Mouse (Mus musculus) CH12.LX (cell line): ENCODE results near the gene Them7.

ENCODE experiments used
- CHD2 ChIP-seq: IDR thresholded peaks from 2 replicates; pipeline ENCODE4 v1.6.1; 2011; ENCODE audit warnings: low read length, improper control_type of control experiment
- CTCF ChIP-seq, 2 experiments: IDR thresholded peaks in 1 of 2; conservative IDR thresholded peaks in 1 of 2; 2 replicates each; pipeline ENCODE4 v1.5.1; 2011 to 2012; ENCODE audit warnings: low read depth in 2 of 2, low read length in 2 of 2, improper control_type of control experiment in 1 of 2, inconsistent platforms in 1 of 2, mild to moderate bottlenecking in 1 of 2, moderate library complexity in 1 of 2
- EP300 ChIP-seq: IDR thresholded peaks from 2 replicates; pipeline ENCODE4 v1.6.1; 2011; ENCODE audit warnings: low read length, improper control_type of control experiment
- MEF2A ChIP-seq: IDR thresholded peaks from 2 replicates; pipeline ENCODE4 v1.6.1; 2014; ENCODE audit warnings: low read depth, mild to moderate bottlenecking, inconsistent platforms, low read length, improper control_type of control experiment, borderline replicate concordance
- POLR2A ChIP-seq: IDR thresholded peaks from 2 replicates; pipeline ENCODE4 v1.6.1; 2011; ENCODE audit warnings: low read depth, mild to moderate bottlenecking, improper control_type of control experiment, low read length
- POLR2AphosphoS2 ChIP-seq: IDR thresholded peaks from 2 replicates; pipeline ENCODE4 v1.6.1; 2011; ENCODE audit warnings: low read depth, low read length, improper control_type of control experiment
- UBTF ChIP-seq: IDR thresholded peaks from 2 replicates; pipeline ENCODE4 v1.6.1; 2012; ENCODE audit warnings: low read depth, mild to moderate bottlenecking, inconsistent platforms, low read length, improper control_type of control experiment, moderate library complexity
- ZC3H11A ChIP-seq: IDR thresholded peaks from 2 replicates; pipeline ENCODE4 v1.6.1; 2012; ENCODE audit warnings: low read depth, mild to moderate bottlenecking, inconsistent platforms, low read length, improper control_type of control experiment
- ZNF384 ChIP-seq: IDR thresholded peaks from 2 replicates; pipeline ENCODE4 v1.6.1; 2012; ENCODE audit warnings: low read depth, low read length, improper control_type of control experiment, inconsistent platforms

DNA sequence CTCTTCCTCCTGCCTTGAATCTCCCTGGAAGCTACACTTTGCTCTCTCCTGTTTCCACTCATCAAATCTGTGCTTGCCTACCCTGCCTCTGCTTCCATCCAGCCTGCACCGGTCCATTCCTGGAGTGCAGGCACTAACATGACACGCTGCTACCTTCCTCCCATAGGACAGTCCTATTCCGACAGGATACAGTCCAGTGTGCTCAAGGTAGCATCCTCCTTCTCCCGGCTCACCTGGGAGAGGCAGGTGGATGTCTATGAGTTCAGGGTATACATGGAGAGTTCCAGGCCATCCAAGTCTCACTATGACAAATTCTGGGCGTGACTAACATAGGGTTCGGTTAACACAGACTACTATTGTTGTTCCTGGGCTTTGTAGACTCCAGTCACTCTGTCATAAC lies 148.0 kb downstream of the Them7 start:
- no peak for TF ChIP-seq CHD2
- TF ChIP-seq POLR2AphosphoS2, result no peak
- TF ChIP-seq CTCF (conservative IDR thresholded peaks at IDR 0.05 in 1 of 2, IDR thresholded peaks at IDR 0.05 in 1 of 2; ENCODE audit: low read depth in 2 of 2, low read length in 2 of 2), result no peak
- no peak for TF ChIP-seq UBTF
- no peak for TF ChIP-seq EP300
- no peak for TF ChIP-seq ZNF384
- TF ChIP-seq ZC3H11A, result no peak
- TF ChIP-seq MEF2A, result no peak
- no peak for TF ChIP-seq POLR2A
